Mouse (Mus musculus): ENCODE measurements around the gene Rpl35a. TPM values are rescaled to one million over a fixed set of nuclear protein-coding genes. Genes with fewer than 3 reads are reported as not detected.

Rpl35a gene
- total and polyA plus RNA-seq, 2 experiments from 2014 or later = 447 to 710 TPM

- ATAC-seq (ENCODE audit: low FRiP score) = no peak
- H3K27me3 ChIP-seq (ENCODE audit: insufficient read depth, low read length) = no peaks in the 10 kb centered on the region
These were observed 40.8 kb upstream of the Rpl35a start for GRCm38 (mm10) chr16:33015396-33015907.

DNA sequence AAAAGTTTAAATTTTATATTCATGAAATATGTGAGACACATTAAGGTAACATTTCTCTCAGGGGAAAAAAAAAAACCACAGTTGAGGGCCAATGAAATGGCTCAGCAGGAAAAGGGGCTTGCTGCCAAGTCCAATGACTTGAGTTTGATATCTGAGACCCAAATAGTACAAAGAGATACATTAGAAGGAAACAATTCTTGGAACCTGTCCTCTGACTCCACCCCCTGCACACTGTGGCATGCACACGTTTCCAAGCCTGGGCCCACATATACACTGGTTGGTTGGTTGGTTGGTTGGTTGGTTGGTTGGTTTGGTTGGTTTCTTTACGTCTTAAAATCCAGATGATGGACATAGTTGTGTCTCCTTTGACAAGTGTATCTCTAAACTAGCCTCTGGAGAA is 40.3 kb upstream of the Rpl35a start:
- Histone ChIP-seq H3K4me1 (ENCODE audit: insufficient read depth, low read length) (no peaks in the 10 kb centered on the region), H3K36me3 (ENCODE audit: insufficient read depth, low read length) (peaks cover 21% of the 10 kb centered on the region), H3K27ac (ENCODE audit: low read depth, low read length) (no peak overlapping the region), H3K27me3 (ENCODE audit: insufficient read depth, low read length) (no peaks in the 10 kb centered on the region), H3K4me2 (ENCODE audit: low read depth, low read length, poor library complexity, severe bottlenecking) (no peak overlapping the region), H3K9me3 (ENCODE audit: low read length) (no peaks in the 10 kb centered on the region), H3K9ac (replicated peaks; ENCODE audit: low read length, poor library complexity, severe bottlenecking) (no peak overlapping the region), H3K4me3 (ENCODE audit: low read depth, low read length) (no peak overlapping the region)
- DNase-seq (ENCODE audit: low spot score) (no peak), ATAC-seq (ENCODE audit: low FRiP score) (no peak)
- no peak for TF ChIP-seq CTCF (IDR thresholded peaks at IDR 0.05)
- WGBS = 91% methylated on average over 2 of the region's 2 CpGs

More at GRCm38 (mm10) chr16:33015396-33015907, 40.8 kb upstream of the Rpl35a start:
- Histone ChIP-seq H3K4me2 (ENCODE audit: low read depth, low read length, poor library complexity, severe bottlenecking) (no peak overlapping the region), H3K9ac (replicated peaks; ENCODE audit: low read length, poor library complexity, severe bottlenecking) (no peak overlapping the region), H3K9me3 (ENCODE audit: low read length) (no peaks in the 10 kb centered on the region), H3K36me3 (ENCODE audit: insufficient read depth, low read length) (peaks cover 24% of the 10 kb centered on the region), H3K4me1 (ENCODE audit: insufficient read depth, low read length) (no peaks in the 10 kb centered on the region), H3K27ac (ENCODE audit: low read depth, low read length) (no peak overlapping the region), H3K4me3 (ENCODE audit: low read depth, low read length) (no peak overlapping the region)
- WGBS = 93% methylated on average over 3 of the region's 3 CpGs
- DNase-seq (ENCODE audit: low spot score) = no peak
- no peak for TF ChIP-seq CTCF (IDR thresholded peaks at IDR 0.05)

- TF ChIP-seq CTCF (IDR thresholded peaks at IDR 0.05) = no peak
- Histone ChIP-seq H3K27me3 (ENCODE audit: insufficient read depth, low read length) (no peaks in the 10 kb centered on the region), H3K4me3 (ENCODE audit: low read depth, low read length) (no peak overlapping the region), H3K4me2 (ENCODE audit: low read depth, low read length, poor library complexity, severe bottlenecking) (no peak overlapping the region), H3K27ac (ENCODE audit: low read depth, low read length) (no peak overlapping the region), H3K9ac (replicated peaks; ENCODE audit: low read length, poor library complexity, severe bottlenecking) (no peak overlapping the region), H3K36me3 (ENCODE audit: insufficient read depth, low read length) (peaks cover 14% of the 10 kb centered on the region), H3K4me1 (ENCODE audit: insufficient read depth, low read length) (no peaks in the 10 kb centered on the region), H3K9me3 (ENCODE audit: low read length) (no peaks in the 10 kb centered on the region)
- DNase-seq (ENCODE audit: low spot score) = no peak
- no peak for ATAC-seq (ENCODE audit: low FRiP score)
- WGBS = 95% methylated on average over 5 of the region's 5 CpGs
These were observed 38.4 kb upstream of the Rpl35a start for GRCm38 (mm10) chr16:33017677-33018349.

GRCm38 (mm10) chr16:33019117-33019770 is 37.0 kb upstream of the Rpl35a start:
- no peak for TF ChIP-seq CTCF (IDR thresholded peaks at IDR 0.05)

GRCm38 (mm10) chr16:33021381-33021780 is 34.9 kb upstream of the Rpl35a start:
- no peak for ATAC-seq (ENCODE audit: low FRiP score)
- Histone ChIP-seq H3K4me3 (ENCODE audit: low read depth, low read length) (no peak overlapping the region), H3K4me2 (ENCODE audit: low read depth, low read length, poor library complexity, severe bottlenecking) (no peak overlapping the region), H3K36me3 (ENCODE audit: insufficient read depth, low read length) (peaks cover 3% of the 10 kb centered on the region; the same call in 1 of the 2 replicates), H3K4me1 (ENCODE audit: insufficient read depth, low read length) (no peaks in the 10 kb centered on the region), H3K9ac (replicated peaks; ENCODE audit: low read length, poor library complexity, severe bottlenecking) (no peak overlapping the region), H3K27me3 (ENCODE audit: insufficient read depth, low read length) (no peaks in the 10 kb centered on the region), H3K9me3 (ENCODE audit: low read length) (no peaks in the 10 kb centered on the region), H3K27ac (ENCODE audit: low read depth, low read length) (no peak overlapping the region)
- 87% methylated on average over 3 of the region's 3 CpGs for WGBS
- no peak for TF ChIP-seq CTCF (IDR thresholded peaks at IDR 0.05)
- DNase-seq (ENCODE audit: low spot score) = no peak

More at GRCm38 (mm10) chr16:33019117-33019770, 37.0 kb upstream of the Rpl35a start:
- Histone ChIP-seq H3K4me1 (ENCODE audit: insufficient read depth, low read length) (no peaks in the 10 kb centered on the region), H3K36me3 (ENCODE audit: insufficient read depth, low read length) (peaks cover 3% of the 10 kb centered on the region; the same call in 1 of the 2 replicates), H3K4me2 (ENCODE audit: low read depth, low read length, poor library complexity, severe bottlenecking) (no peak overlapping the region), H3K4me3 (ENCODE audit: low read depth, low read length) (no peak overlapping the region), H3K27me3 (ENCODE audit: insufficient read depth, low read length) (no peaks in the 10 kb centered on the region), H3K9ac (replicated peaks; ENCODE audit: low read length, poor library complexity, severe bottlenecking) (no peak overlapping the region), H3K27ac (ENCODE audit: low read depth, low read length) (no peak overlapping the region), H3K9me3 (ENCODE audit: low read length) (no peaks in the 10 kb centered on the region)
- 73% methylated on average over 21 of the region's 21 CpGs for WGBS
- no peak for DNase-seq (ENCODE audit: low spot score)
- ATAC-seq (ENCODE audit: low FRiP score) = no peak

GRCm38 (mm10) chr16:33023750-33024149 is 32.5 kb upstream of the Rpl35a start:
- no peak overlapping the region for H3K9ac ChIP-seq (replicated peaks; ENCODE audit: low read length, poor library complexity, severe bottlenecking)
- H3K9me3 ChIP-seq (ENCODE audit: low read length) = no peaks in the 10 kb centered on the region
- H3K27me3 ChIP-seq (ENCODE audit: insufficient read depth, low read length) = no peaks in the 10 kb centered on the region
- H3K27ac ChIP-seq (ENCODE audit: low read depth, low read length) = no peak overlapping the region
- WGBS = 2% methylated on average over 4 of the region's 4 CpGs
- TF ChIP-seq CTCF (IDR thresholded peaks at IDR 0.05) = peak; percentile 90
- no peaks in the 10 kb centered on the region for H3K36me3 ChIP-seq (ENCODE audit: insufficient read depth, low read length)
- H3K4me1 ChIP-seq (ENCODE audit: insufficient read depth, low read length) = no peaks in the 10 kb centered on the region
- H3K4me3 ChIP-seq (ENCODE audit: low read depth, low read length) = no peak overlapping the region
- ATAC-seq (ENCODE audit: low FRiP score) (0 out of 2 replicates have a peak, but pooled peaks have one; percentile 31), DNase-seq (ENCODE audit: low spot score) (peak; percentile 71)
- no peak overlapping the region for H3K4me2 ChIP-seq (ENCODE audit: low read depth, low read length, poor library complexity, severe bottlenecking)

Data from midbrain, postnatal 0 days (tissue).